Mouse (Mus musculus) megakaryocyte-erythroid progenitor cell, adult 5 weeks (primary cell): ENCODE measurements around the gene Gm10037. TPM values are rescaled to one million over a fixed set of nuclear protein-coding genes. Genes with fewer than 3 reads are reported as not detected.

Experiments
- polyA plus RNA-seq: library from polyadenylated mRNA; stranded (reverse); fragments of >175 nt; gene quantifications from 2 replicates; pipeline ENCODE4 v1.2.3, GENCODE M21; 2012

The Gm10037 gene
- not detected in 2 replicates for polyA plus RNA-seq

GRCm38 (mm10) chr13:67830911-67831336, at the start of gene Gm10037:
Gene Gm10037, plus strand, starts transcription at chr13:67831106.

GRCm38 (mm10) chr13:67813710-67814660, 16.9 kb upstream of the Gm10037 start, which contains the start of gene Zfp273:
Gene Zfp273, plus strand, starts transcription at chr13:67813740.

GRCm38 (mm10) chr13:67863026-67863425, 32.1 kb downstream of the Gm10037 start, which contains the start of gene BC048507:
Gene BC048507, plus strand, starts transcription at chr13:67863326.

Other genes starting within 250 kb of the Gm10037 start
- gene Zfp729b, start 221.4 kb upstream of the Gm10037 start, polyA plus RNA-seq, result 0.23 and 0.63 TPM in 2 replicates
- not detected in 2 replicates for gene Gm49345, start 193.3 kb upstream of the Gm10037 start, polyA plus RNA-seq
- 0.20 and 0.27 TPM in 2 replicates for gene Zfp729a, start 193.3 kb upstream of the Gm10037 start, polyA plus RNA-seq
- 0.50 and 0.78 TPM in 2 replicates for gene Zfp738, start 144.0 kb upstream of the Gm10037 start, polyA plus RNA-seq
- 0.53 and 0.72 TPM in 2 replicates for gene Zfp65, start 101.9 kb upstream of the Gm10037 start, polyA plus RNA-seq
- 0.26 and 0.27 TPM in 2 replicates for gene Zfp85, start 75.9 kb upstream of the Gm10037 start, polyA plus RNA-seq
- 0.04 and 0.21 TPM in 2 replicates for gene Zfp493, start 51.4 kb upstream of the Gm10037 start, polyA plus RNA-seq
- 0.25 and 0.50 TPM in 2 replicates for gene Zfp273, start 17.4 kb upstream of the Gm10037 start, polyA plus RNA-seq
- not detected in 2 replicates for gene BC048507, start 32.2 kb downstream of the Gm10037 start, polyA plus RNA-seq